Mouse (Mus musculus) embryo, embryonic 10 days (tissue): ENCODE data around the gene Vmn1r18.
"Not testable (repeated sequence)": the region's sequence is repeated elsewhere in the genome, so short reads cannot be mapped to it uniquely, and the experiment has no call there.

Experiments
- DNase-seq: peaks from one replicate; pipeline ENCODE4 v3.0.0-alpha.2; 2015; ENCODE audit warnings: low spot score

Vmn1r18 gene

DNA sequence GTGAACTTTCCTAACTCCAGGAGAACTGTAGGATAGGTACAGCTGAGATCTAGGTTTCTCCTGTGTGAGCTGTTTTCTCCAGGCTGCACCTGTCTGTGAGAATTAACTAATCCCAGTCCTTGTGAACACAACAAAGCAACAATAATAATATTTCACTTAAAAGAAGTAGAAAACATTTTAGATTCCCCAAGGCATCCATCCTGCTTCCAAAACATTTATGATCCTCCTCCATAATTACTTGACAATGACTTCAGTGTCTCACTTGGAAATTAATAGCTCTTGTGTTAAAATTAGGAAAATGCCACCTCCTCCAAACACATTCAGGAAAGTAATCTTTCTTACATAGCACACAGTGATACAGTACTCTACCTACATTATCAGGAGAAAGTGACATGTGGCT is at the start of gene Vmn1r18:
Gene Vmn1r18 (minus strand): TSS at position 101 of the 400 bp plus-strand sequence.
- no peak for DNase-seq

DNA sequence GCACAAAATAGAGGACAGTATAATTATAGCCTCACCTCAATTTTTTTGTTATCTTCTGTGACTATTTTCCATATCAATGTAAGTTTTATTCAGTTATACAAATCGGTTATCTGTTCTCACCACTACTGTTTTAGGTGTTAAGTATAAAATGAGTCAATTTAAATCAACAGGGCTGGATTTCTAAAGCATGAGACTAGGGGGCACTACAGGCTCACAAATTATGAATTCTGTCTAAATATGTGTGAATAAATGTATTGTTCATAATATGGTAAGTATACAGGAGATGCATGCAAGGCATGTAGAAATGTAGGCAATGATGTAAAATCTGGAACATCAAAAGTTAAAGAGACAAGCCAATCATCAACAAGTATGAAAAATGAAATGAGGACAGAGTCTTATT is 35.6 kb upstream of the Vmn1r18 start:
- no peak for DNase-seq

DNA sequence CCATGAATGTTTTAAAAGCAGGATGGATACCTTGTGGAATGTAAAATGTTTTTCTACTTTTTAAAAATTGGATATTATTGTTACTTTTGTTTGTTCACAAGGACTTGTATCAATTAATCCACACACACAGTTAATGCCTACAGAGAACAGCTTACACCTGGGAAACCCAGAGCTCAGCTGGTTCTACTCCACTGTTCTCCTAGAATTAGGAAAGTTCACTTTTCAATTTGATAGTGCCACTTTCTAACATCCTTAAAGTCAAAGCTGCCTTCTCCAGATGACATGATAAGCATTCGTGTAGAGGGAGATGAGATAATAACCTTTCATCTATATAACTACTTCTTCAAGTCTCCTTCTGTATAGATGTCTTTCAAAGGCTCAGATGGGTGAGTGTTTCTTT is 33.0 kb upstream of the Vmn1r18 start, which contains the start of gene Vmn1r20:
Gene Vmn1r20 (plus strand): TSS at position 301 of the 400 bp plus-strand sequence.
- no peak for DNase-seq

DNA sequence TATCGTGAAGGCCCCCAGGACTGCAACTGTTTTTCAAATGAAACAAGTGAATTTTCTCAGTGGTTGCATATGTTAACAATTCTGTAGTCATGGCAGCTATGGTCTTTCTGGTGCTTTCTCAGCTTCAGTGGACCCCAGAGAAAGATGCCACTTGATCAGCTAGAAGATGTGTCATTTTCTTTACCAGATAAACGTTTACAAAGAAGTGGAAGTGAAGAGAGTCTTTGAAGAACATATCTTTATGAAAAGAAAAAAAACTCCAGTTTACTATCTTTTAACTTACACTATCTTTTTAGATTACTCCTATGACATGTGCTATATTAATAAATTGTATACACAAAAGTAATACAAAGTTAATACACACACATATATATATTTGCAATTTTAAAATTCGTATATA is 7.9 kb upstream of the Vmn1r18 start, which contains the start of gene Vmn1r19:
Gene Vmn1r19 (plus strand): TSS at position 301 of the 400 bp plus-strand sequence.
- DNase-seq, result not testable (repeated sequence)

DNA sequence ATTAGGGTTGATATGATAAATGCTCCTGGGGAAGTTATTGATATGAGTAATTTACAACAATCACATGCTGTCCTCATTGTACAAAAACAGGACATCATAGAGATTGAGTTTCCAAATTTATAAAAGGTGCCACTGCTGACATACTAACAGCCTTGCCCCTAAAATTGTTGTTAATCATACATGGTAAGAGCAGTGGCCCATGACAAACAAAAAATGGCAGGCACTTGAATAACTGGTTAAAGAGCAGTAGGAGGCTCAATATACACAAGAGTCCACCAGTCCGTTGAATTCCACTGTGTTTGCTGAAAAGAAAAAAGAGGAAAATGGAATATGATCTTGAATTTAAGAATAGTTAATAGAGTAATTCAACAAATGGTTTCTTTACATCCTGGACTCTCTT is 28.1 kb downstream of the Vmn1r18 start:
- no peak for DNase-seq

DNA sequence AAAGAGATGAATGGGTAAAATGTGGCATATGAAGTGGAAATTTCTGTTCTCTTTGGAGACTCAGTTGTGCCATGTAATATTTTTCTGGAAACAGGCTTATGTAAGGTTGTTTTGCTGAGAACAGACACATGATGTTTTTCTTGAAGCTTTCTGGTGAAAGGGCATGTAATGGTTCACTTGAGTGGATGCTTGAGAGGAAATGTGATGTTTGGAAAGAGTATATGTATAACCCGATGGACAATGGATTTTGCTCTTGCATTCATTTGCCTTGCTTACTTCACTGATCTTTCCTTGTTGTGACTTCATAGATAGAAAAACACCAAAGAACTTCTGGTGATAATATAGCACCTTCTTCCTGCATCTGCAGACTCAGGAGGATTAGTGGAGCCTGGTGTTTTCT is 29.7 kb downstream of the Vmn1r18 start:
- not testable (repeated sequence) for DNase-seq

DNA sequence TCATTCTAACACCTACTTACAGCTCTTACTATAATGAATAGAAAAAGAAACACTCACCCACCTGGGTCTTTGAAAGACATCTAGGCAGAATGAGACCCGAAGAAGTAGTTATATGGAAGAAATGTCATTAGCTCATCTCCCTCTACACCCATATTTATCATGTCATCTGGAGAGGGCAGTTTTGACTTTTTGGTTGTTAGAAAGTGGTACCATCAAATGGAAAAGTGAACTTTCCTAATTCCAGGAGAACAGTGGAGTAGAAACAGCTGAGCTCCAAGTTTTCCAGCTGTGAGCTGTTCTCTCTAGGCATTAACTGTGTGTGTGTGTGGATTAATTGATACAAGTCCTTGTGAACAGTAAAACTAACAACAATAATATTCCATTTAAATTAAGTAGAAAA is 32.0 kb downstream of the Vmn1r18 start, which contains the start of gene Vmn1r17:
Gene Vmn1r17 (minus strand): TSS at position 101 of the 400 bp plus-strand sequence.
- no peak for DNase-seq

DNA sequence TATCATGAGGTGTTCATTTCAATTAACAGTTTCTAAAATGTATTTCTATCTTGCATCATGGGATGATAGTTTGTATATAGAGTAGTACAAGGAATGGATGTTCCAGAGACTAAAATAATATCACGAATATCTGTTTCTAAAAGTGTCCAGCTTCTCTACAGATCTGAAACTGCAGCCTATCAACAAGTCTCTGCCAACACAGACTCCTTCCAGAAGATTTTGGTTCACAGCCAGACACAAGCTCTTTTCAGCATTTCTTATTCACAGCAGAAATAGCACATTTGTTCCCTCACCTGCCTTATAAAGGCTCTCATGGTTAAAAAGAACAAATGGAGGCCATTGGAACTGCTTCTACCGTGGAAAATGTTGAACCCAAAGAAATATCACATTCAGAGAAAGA is 38.7 kb downstream of the Vmn1r18 start:
- no peak for DNase-seq

DNA sequence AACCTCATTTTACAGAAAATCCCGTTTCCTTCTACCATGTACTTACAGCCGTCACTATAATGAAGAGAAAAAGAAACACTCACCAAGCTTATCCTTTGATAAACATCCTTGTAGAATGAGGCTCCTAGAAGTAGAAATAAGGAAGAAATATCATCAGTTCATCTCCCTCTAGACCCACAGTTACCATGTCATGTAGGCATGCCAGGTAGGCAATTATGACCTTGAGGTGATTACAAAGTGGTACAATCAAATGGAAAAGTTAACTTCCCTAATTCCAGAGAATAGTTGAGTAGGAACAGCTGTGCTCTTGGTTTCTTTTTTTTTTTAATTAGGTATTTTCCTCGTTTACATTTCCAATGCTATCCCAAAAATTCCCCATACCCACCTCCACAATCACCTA is 66.2 kb downstream of the Vmn1r18 start, which contains the start of gene Vmn1r16:
Gene Vmn1r16 (minus strand): TSS at position 101 of the 400 bp plus-strand sequence.
- DNase-seq, result no peak
